Mouse (Mus musculus): ENCODE results near the gene N4bp2l2. TPM values are rescaled to one million over a fixed set of nuclear protein-coding genes. Genes with fewer than 3 reads are reported as not detected.

The N4bp2l2 gene
- total and polyA plus RNA-seq, 3 experiments = 53.1 to 84.4 (median 80.0) TPM

DNA sequence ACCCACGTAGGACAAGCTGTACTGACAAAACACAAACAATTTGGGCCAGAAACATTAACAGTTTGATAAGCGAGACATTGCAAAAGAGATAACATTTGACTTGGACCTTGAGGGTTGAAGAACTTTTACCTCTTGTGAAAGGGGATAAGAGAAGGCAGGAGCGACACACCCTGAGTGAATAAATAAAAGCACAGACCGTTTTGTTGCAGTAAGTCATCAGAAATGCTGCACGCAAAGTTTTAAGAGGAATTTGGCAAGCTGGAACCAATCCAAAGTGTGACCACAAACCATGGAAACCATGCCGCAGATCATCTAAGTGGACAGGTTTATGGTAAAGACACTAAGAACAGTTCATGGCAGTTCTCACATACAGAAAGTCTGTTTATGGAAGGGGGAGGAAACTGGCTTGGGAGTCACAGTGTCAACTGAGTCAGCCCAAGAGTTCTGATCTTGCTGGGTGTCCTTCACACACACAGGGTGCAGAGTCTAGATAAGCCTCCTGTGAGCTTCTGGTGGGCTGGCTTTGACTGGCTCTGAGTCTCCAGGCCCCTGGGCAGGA lies 87.3 kb downstream of the N4bp2l2 start:
- H3K4me3 ChIP-seq (replicated peaks in 1 of 3; ENCODE audit: low read depth in 2 of 3, low read length in 2 of 3, poor library complexity in 1 of 3) = no peak overlapping the region
- DNase-seq (ENCODE audit: extremely low read depth) = no peak
- no peak for TF ChIP-seq CTCF (conservative IDR thresholded peaks at IDR 0.05 in 1 of 2, IDR thresholded peaks at IDR 0.05 in 1 of 2; ENCODE audit: low read depth in 2 of 2, low read length in 2 of 2)
- TF ChIP-seq PAX5 (IDR thresholded peaks at IDR 0.05; ENCODE audit: low read length) = no peak
- no peak for TF ChIP-seq BHLHE40 (IDR thresholded peaks at IDR 0.05; ENCODE audit: low read depth, low read length)
- peaks cover 6 to 7% of the 10 kb centered on the region in 2 experiments for H3K4me1 ChIP-seq (ENCODE audit: control insufficient read depth in 1 of 2, insufficient read depth in 2 of 2)
- in situ Hi-C loops (cut with MboI; ENCODE audit: low pct_ligation_motif_present, low pct_unique_long_range_greater_than_20kb, low sequenced_read_pairs) (no loop called here), dilution Hi-C loops (cut with MboI; ENCODE audit: extremely low pct_ligation_motif_present, extremely low pct_unique_long_range_greater_than_20kb, low sequenced_read_pairs) (no loop called here)
- H3K79me2 ChIP-seq (replicated peaks; ENCODE audit: control insufficient read depth, extremely low read depth, insufficient read depth, poor library complexity, severe bottlenecking) = no peaks in the 10 kb centered on the region
- H3K27me3 ChIP-seq (replicated peaks) = no peaks in the 10 kb centered on the region
- peaks cover 7 to 34% of the 10 kb centered on the region in 2 experiments for H3K36me3 ChIP-seq (replicated peaks in 1 of 2; ENCODE audit: control insufficient read depth in 1 of 2, insufficient read depth in 1 of 2, low read length in 1 of 2)
- no peak overlapping the region for H3K27ac ChIP-seq (ENCODE audit: insufficient read depth, low read depth)
- H3K4me2 ChIP-seq (ENCODE audit: insufficient read depth, low read depth, poor library complexity, severe bottlenecking) = no peak overlapping the region
- H3K9me3 ChIP-seq (replicated peaks; ENCODE audit: low read length) = no peaks in the 10 kb centered on the region
- H3K9ac ChIP-seq (ENCODE audit: insufficient read depth, low read depth) = no peak overlapping the region

DNA sequence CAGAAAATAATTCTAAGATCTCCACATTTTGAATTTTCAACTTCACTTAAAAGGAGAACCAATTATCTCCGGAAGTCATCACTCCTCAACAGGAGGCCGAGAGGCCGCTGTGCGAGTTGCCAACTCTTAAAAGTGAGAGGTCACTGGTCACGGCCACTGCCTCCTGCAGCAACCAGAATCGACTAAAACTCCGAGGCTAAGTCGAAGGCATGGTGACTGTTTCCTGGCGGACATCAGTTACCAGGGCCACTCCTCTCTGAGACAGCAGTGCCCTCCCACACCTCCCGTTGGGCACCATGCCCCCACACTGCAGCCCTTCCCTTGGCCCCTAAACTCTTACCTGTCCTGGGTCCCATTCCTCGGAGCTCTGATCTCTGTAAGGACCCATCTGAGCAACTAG lies 89.2 kb downstream of the N4bp2l2 start:
- Histone ChIP-seq H3K4me2 (ENCODE audit: insufficient read depth, low read depth, poor library complexity, severe bottlenecking) (no peak overlapping the region), H3K4me1 (ENCODE audit: control insufficient read depth in 1 of 2, insufficient read depth in 2 of 2) (no peaks in the 10 kb centered on the region), H3K79me2 (replicated peaks; ENCODE audit: control insufficient read depth, extremely low read depth, insufficient read depth, poor library complexity, severe bottlenecking) (no peaks in the 10 kb centered on the region), H3K4me3 (replicated peaks in 1 of 3; ENCODE audit: low read depth in 2 of 3, low read length in 2 of 3, poor library complexity in 1 of 3) (no peak overlapping the region), H3K9me3 (replicated peaks; ENCODE audit: low read length) (no peaks in the 10 kb centered on the region), H3K36me3 (replicated peaks in 1 of 2; ENCODE audit: control insufficient read depth in 1 of 2, insufficient read depth in 1 of 2, low read length in 1 of 2) (peaks cover 16 to 47% of the 10 kb centered on the region in 2 experiments), H3K9ac (ENCODE audit: insufficient read depth, low read depth) (no peak overlapping the region), H3K27me3 (replicated peaks) (no peaks in the 10 kb centered on the region), H3K27ac (ENCODE audit: insufficient read depth, low read depth) (no peak overlapping the region)
- no peak for TF ChIP-seq MAFK (IDR thresholded peaks at IDR 0.05; ENCODE audit: insufficient replicate concordance, low read length)
- dilution Hi-C loops (cut with MboI; ENCODE audit: extremely low pct_ligation_motif_present, extremely low pct_unique_long_range_greater_than_20kb, low sequenced_read_pairs) (no loop called here), in situ Hi-C loops (cut with MboI; ENCODE audit: low pct_ligation_motif_present, low pct_unique_long_range_greater_than_20kb, low sequenced_read_pairs) (no loop called here)
- no peak for DNase-seq (ENCODE audit: extremely low read depth)

DNA sequence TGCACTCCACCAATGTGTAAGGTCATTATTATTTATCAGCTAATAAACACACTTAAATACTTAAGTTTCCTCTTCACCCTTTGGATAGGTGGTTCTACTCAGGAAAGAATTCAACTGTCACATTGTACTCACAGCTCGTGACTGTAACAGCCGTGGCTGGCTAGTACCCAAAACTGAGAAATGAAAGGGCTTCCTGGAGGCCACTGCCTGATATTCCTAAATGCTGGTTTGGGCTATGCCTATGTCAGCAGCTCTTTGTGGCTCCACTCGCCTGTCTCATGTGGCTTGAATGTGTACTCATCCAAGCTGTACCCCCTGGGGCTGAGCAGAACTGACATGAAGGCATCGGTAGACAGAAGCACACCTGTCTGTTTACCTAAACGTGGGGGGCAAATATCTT lies 91.1 kb downstream of the N4bp2l2 start:
- H3K27ac ChIP-seq (ENCODE audit: insufficient read depth, low read depth) = no peak overlapping the region
- in situ Hi-C loops (cut with MboI; ENCODE audit: low pct_ligation_motif_present, low pct_unique_long_range_greater_than_20kb, low sequenced_read_pairs) = no loop called here
- dilution Hi-C loops (cut with MboI; ENCODE audit: extremely low pct_ligation_motif_present, extremely low pct_unique_long_range_greater_than_20kb, low sequenced_read_pairs) = no loop called here
- H3K79me2 ChIP-seq (replicated peaks; ENCODE audit: control insufficient read depth, extremely low read depth, insufficient read depth, poor library complexity, severe bottlenecking) = no peaks in the 10 kb centered on the region
- H3K4me1 ChIP-seq (ENCODE audit: control insufficient read depth in 1 of 2, insufficient read depth in 2 of 2) = no peaks in the 10 kb centered on the region
- no peak overlapping the region for H3K4me3 ChIP-seq (replicated peaks in 1 of 3; ENCODE audit: low read depth in 2 of 3, low read length in 2 of 3, poor library complexity in 1 of 3)
- H3K27me3 ChIP-seq (replicated peaks) = no peaks in the 10 kb centered on the region
- no peak overlapping the region for H3K4me2 ChIP-seq (ENCODE audit: insufficient read depth, low read depth, poor library complexity, severe bottlenecking)
- DNase-seq (ENCODE audit: extremely low read depth) = no peak
- TF ChIP-seq ETS1 (conservative IDR thresholded peaks at IDR 0.05; ENCODE audit: low read depth, low read length) (no peak), TBP (conservative IDR thresholded peaks at IDR 0.05; ENCODE audit: low read depth, low read length) (no peak), UBTF (IDR thresholded peaks at IDR 0.05; ENCODE audit: low read depth, low read length) (no peak), IRF4 (IDR thresholded peaks at IDR 0.05; ENCODE audit: low read depth, low read length) (no peak), ELF1 (IDR thresholded peaks at IDR 0.05; ENCODE audit: low read depth, low read length) (no peak), NELFE (IDR thresholded peaks at IDR 0.05; ENCODE audit: low read depth, low read length) (no peak), ZC3H11A (IDR thresholded peaks at IDR 0.05; ENCODE audit: low read depth, low read length) (no peak), ZNF384 (IDR thresholded peaks at IDR 0.05; ENCODE audit: low read depth, low read length) (no peak), ZMIZ1 (IDR thresholded peaks at IDR 0.05; ENCODE audit: low read depth, low read length) (no peak), JUN (IDR thresholded peaks at IDR 0.05; ENCODE audit: insufficient read depth, low read depth, low read length) (no peak), BHLHE40 (IDR thresholded peaks at IDR 0.05; ENCODE audit: low read depth, low read length) (no peak), RCOR1 (conservative IDR thresholded peaks at IDR 0.05; ENCODE audit: low read depth, low read length) (no peak), MEF2A (IDR thresholded peaks at IDR 0.05; ENCODE audit: borderline replicate concordance, low read depth, low read length) (no peak), GABPA (IDR thresholded peaks at IDR 0.05; ENCODE audit: insufficient replicate concordance, low read depth, low read length) (no peak), MXI1 (IDR thresholded peaks at IDR 0.05; ENCODE audit: low read depth, low read length) (no peak), JUND (conservative IDR thresholded peaks at IDR 0.05; ENCODE audit: low read depth, low read length) (no peak)
- H3K36me3 ChIP-seq (replicated peaks in 1 of 2; ENCODE audit: control insufficient read depth in 1 of 2, insufficient read depth in 1 of 2, low read length in 1 of 2) = peaks cover 27 to 61% of the 10 kb centered on the region in 2 experiments
- no peaks in the 10 kb centered on the region for H3K9me3 ChIP-seq (replicated peaks; ENCODE audit: low read length)
- H3K9ac ChIP-seq (ENCODE audit: insufficient read depth, low read depth) = no peak overlapping the region
